Mouse (Mus musculus): ENCODE measurements around the gene Mfsd6. TPM values are rescaled to one million over a fixed set of nuclear protein-coding genes. Genes with fewer than 3 reads are reported as not detected.

Mfsd6 gene
- polyA plus RNA-seq, 1 experiment from 2014 or later, result 0.73 TPM

DNA sequence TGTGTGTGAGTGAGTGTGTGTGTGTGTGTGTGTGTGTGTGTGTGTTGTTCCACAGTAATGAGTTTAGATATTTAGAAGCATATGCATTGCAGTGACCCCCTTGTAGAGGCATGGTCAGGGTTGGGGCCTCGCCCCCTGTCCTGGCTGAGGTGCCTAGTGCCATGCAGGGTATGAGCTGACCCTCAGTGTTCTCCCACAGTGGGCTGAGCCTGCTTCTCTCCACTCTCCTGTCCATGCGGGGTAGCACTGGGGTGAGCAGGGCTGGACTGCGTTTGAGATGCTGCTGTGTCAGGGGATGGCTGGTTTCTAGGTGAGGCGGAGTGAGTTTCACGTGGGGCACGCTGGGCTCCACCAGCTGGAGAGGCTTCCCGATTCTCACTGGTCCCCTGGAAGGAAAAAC is 69.1 kb downstream of the Mfsd6 start:
- no peak for DNase-seq (ENCODE audit: low spot score)
- Histone ChIP-seq H3K36me3 (ENCODE audit: control insufficient read depth, insufficient read depth, low read length) (no peaks in the 10 kb centered on the region), H3K9me3 (ENCODE audit: control insufficient read depth, low read length) (no peaks in the 10 kb centered on the region), H3K4me1 (replicated peaks; ENCODE audit: control insufficient read depth, insufficient read depth, low read length) (peaks cover 5% of the 10 kb centered on the region), H3K9ac (ENCODE audit: low read depth, low read length) (no peak overlapping the region), H3K4me3 (ENCODE audit: low read depth, low read length) (no peak overlapping the region), H3K4me2 (no peak overlapping the region), H3K27me3 (replicated peaks; ENCODE audit: control insufficient read depth, insufficient read depth, low read length) (no peaks in the 10 kb centered on the region), H3K27ac (ENCODE audit: low read depth, low read length) (no peak overlapping the region)
- no peak for ATAC-seq (replicated peaks; ENCODE audit: low FRiP score)
- 82% methylated on average over 7 of the region's 7 CpGs for WGBS

DNA sequence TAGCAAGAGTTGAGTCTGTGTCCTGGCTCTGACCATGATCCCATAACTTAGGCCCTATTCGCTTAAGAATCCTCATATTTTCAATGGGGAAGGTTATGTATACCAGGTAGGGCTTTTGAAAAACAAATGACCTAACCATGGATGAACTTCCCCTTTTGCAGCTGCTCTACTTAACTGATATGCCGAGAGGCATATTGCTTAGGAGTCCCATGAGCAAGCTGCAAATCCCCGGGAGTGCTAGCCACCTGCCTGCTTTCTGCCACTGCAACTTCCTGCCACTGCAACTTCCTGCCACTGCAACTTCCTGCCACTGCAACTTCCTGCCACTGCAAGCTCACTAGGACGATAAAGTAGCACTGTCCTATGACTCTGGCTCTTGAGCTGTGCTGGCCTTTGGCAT is 72.1 kb downstream of the Mfsd6 start:
- ATAC-seq (replicated peaks; ENCODE audit: low FRiP score) (no peak), DNase-seq (ENCODE audit: low spot score) (no peak)
- no peaks in the 10 kb centered on the region; the same call in 1 of the 2 replicates for H3K36me3 ChIP-seq (ENCODE audit: control insufficient read depth, insufficient read depth, low read length)
- 49% methylated on average over 4 of the region's 4 CpGs for WGBS
- no peak overlapping the region for H3K4me2 ChIP-seq
- H3K27ac ChIP-seq (ENCODE audit: low read depth, low read length), result no peak overlapping the region
- peaks cover 2% of the 10 kb centered on the region; the same call in 1 of the 2 replicates for H3K4me1 ChIP-seq (replicated peaks; ENCODE audit: control insufficient read depth, insufficient read depth, low read length)
- H3K9me3 ChIP-seq (ENCODE audit: control insufficient read depth, low read length), result no peaks in the 10 kb centered on the region
- no peak overlapping the region for H3K9ac ChIP-seq (ENCODE audit: low read depth, low read length)
- no peak overlapping the region for H3K4me3 ChIP-seq (ENCODE audit: low read depth, low read length)
- no peaks in the 10 kb centered on the region for H3K27me3 ChIP-seq (replicated peaks; ENCODE audit: control insufficient read depth, insufficient read depth, low read length)

DNA sequence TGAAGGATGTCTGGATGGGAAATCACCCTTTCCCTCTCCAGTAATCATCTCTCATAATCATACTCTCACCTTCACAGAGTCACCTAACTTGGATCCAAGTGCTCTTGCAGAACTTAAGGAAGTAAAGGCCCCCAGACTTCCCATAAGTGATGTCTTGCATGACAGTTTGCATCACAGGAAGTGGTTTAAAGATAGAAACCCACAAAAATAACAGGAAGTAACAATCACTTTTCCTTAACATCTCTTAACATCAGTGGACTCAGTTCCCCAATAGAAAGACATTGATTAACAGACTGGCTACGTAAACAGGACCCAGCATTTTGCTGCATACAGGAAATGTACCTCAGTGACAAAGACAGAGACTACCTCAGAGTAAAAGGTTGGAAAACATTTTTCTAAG is 73.9 kb downstream of the Mfsd6 start:
- 52% methylated on average over 1 of the region's 1 CpGs for WGBS
- H3K27me3 ChIP-seq (replicated peaks; ENCODE audit: control insufficient read depth, insufficient read depth, low read length), result no peaks in the 10 kb centered on the region
- no peaks in the 10 kb centered on the region for H3K4me1 ChIP-seq (replicated peaks; ENCODE audit: control insufficient read depth, insufficient read depth, low read length)
- H3K36me3 ChIP-seq (ENCODE audit: control insufficient read depth, insufficient read depth, low read length), result no peaks in the 10 kb centered on the region; the same call in 1 of the 2 replicates
- H3K4me2 ChIP-seq, result no peak overlapping the region
- no peak overlapping the region for H3K4me3 ChIP-seq (ENCODE audit: low read depth, low read length)
- no peak for ATAC-seq (replicated peaks; ENCODE audit: low FRiP score)
- no peak overlapping the region for H3K27ac ChIP-seq (ENCODE audit: low read depth, low read length)
- H3K9ac ChIP-seq (ENCODE audit: low read depth, low read length), result no peak overlapping the region
- no peak for DNase-seq (ENCODE audit: low spot score)
- H3K9me3 ChIP-seq (ENCODE audit: control insufficient read depth, low read length), result no peaks in the 10 kb centered on the region

DNA sequence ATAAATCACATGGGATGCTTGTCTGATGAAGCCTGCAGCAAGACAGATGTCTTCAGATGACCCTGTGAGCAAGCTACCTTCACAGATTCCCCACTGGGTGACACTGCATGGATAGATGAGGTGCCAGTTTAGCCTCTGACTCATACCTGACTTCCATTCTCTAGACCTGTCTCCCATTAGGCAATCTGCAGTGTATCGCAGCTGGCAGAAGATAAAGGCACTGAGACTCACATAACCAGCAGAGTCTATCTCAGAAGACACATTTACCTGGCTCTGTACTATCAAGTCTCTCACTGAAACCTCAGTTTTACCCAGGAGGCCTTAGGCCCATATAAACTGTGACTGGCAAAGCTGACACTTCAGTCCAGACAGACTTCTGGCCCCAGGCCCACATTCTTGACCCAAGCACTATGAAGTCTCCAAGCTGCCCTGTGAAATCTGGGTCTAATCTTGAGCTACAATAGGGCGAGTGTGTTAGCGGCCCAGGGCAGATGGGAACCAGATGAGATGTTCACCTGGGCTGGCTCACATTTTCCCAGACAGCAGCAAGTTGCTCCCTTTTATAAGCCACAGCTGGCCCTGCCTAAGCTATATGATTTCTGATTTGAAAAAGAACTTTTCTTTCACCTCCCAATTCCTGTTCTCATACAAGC is 74.5 kb downstream of the Mfsd6 start:
- no peak for DNase-seq (ENCODE audit: low spot score)
- Histone ChIP-seq H3K4me3 (ENCODE audit: low read depth, low read length) (no peak overlapping the region), H3K4me2 (no peak overlapping the region), H3K27me3 (replicated peaks; ENCODE audit: control insufficient read depth, insufficient read depth, low read length) (no peaks in the 10 kb centered on the region), H3K9ac (ENCODE audit: low read depth, low read length) (no peak overlapping the region), H3K36me3 (ENCODE audit: control insufficient read depth, insufficient read depth, low read length) (no peaks in the 10 kb centered on the region; the same call in 1 of the 2 replicates), H3K9me3 (ENCODE audit: control insufficient read depth, low read length) (no peaks in the 10 kb centered on the region), H3K4me1 (replicated peaks; ENCODE audit: control insufficient read depth, insufficient read depth, low read length) (no peaks in the 10 kb centered on the region), H3K27ac (ENCODE audit: low read depth, low read length) (no peak overlapping the region)
- no peak; the same call in 1 of the 2 replicates for ATAC-seq (replicated peaks; ENCODE audit: low FRiP score)
- 63% methylated on average over 3 of the region's 3 CpGs for WGBS

DNA sequence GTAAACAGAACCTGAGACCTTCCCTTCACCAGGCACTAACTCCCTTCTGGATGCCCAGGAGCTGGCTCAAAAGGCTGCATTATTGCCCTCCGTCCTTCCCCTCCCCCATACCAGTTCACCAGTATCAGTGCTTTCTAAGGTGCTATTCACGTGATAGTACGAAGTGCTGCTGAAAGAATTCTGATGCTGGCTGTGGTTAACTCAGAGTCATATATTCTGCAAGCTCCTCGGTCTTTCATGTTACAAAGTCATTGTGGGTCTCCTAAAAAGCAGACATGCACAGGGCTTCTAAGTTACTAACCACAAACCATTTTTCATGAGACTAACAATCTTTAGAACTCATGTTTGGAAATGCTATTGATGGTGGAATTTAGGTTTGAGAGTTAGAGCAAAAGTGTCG is 77.2 kb downstream of the Mfsd6 start:
- Histone ChIP-seq H3K4me1 (replicated peaks; ENCODE audit: control insufficient read depth, insufficient read depth, low read length) (no peaks in the 10 kb centered on the region), H3K36me3 (ENCODE audit: control insufficient read depth, insufficient read depth, low read length) (no peaks in the 10 kb centered on the region; the same call in 1 of the 2 replicates), H3K27me3 (replicated peaks; ENCODE audit: control insufficient read depth, insufficient read depth, low read length) (no peaks in the 10 kb centered on the region), H3K9ac (ENCODE audit: low read depth, low read length) (no peak overlapping the region), H3K27ac (ENCODE audit: low read depth, low read length) (no peak overlapping the region), H3K9me3 (ENCODE audit: control insufficient read depth, low read length) (no peaks in the 10 kb centered on the region), H3K4me3 (ENCODE audit: low read depth, low read length) (no peak overlapping the region), H3K4me2 (no peak overlapping the region)
- WGBS, result 77% methylated on average over 5 of the region's 5 CpGs
- ATAC-seq (replicated peaks; ENCODE audit: low FRiP score), result no peak
- no peak for DNase-seq (ENCODE audit: low spot score)

DNA sequence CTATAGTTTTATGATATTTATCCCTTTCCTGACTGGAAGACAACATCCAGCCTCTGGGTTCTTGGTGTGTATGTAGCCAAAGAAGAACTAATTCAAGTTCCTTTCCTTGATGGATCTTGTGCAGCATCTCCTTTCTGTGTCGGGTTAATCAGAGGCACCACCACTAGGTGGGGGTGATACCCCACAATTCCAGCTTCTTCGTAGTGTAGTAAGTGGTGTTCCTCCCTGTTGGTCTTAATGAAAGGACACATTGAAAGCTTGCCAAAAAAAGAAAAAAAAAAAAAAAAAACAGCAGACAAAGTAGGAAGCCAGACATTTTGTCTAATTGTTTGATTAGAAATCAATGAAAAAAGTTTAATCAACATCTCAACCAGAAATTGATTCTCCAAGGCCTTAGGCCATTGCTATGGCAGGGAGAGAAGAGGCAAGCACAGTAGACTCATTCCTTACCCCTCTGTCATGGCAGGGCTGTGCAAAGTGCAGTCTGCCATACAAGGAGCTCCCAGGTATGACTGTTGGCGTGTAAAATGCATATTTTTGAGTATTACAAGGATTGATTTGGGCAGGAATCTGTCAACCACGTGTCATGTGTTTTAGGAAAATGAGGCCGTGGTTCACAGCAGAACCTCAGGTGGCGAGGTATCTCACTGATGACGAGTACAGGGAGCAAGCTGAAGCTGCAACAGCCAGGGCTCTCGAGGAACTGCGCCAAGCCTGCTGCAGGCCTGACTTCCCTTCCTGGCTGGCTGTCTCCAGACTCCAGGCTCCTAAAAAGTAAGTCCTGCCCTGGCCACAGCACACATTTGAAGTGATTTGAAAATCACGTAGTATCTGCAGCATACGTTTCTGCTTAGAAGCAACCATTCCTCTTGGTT is 78.9 kb downstream of the Mfsd6 start:
- Histone ChIP-seq H3K27ac (ENCODE audit: low read depth, low read length) (no peak overlapping the region), H3K4me2 (no peak overlapping the region), H3K4me1 (replicated peaks; ENCODE audit: control insufficient read depth, insufficient read depth, low read length) (no peaks in the 10 kb centered on the region), H3K36me3 (ENCODE audit: control insufficient read depth, insufficient read depth, low read length) (no peaks in the 10 kb centered on the region; the same call in 1 of the 2 replicates), H3K4me3 (ENCODE audit: low read depth, low read length) (no peak overlapping the region), H3K27me3 (replicated peaks; ENCODE audit: control insufficient read depth, insufficient read depth, low read length) (no peaks in the 10 kb centered on the region), H3K9ac (ENCODE audit: low read depth, low read length) (no peak overlapping the region), H3K9me3 (ENCODE audit: control insufficient read depth, low read length) (no peaks in the 10 kb centered on the region)
- peak; percentile 43 for DNase-seq (ENCODE audit: low spot score)
- WGBS, result 80% methylated on average over 11 of the region's 11 CpGs
- ATAC-seq (replicated peaks; ENCODE audit: low FRiP score), result no peak

DNA sequence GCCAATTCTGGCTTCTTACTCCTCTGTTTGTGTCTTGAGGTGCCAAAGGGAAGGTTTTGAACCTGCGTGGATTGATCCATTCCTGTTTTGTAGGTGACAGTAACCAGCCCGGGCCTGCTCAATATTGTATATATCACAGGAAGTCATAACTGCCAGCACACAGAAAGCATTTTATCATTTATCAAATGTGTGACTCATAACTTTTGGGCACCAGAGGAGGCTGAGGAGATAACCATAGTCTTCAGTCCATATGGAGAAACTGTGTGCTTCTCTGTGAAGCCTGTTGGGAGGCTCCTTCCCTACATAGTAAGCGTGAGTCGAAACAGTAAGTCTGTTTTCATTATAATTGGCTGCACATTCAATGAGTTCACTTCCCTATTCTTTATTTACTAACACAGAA is 86.5 kb downstream of the Mfsd6 start:
- no peak overlapping the region for H3K27ac ChIP-seq (ENCODE audit: low read depth, low read length)
- 87% methylated on average over 4 of the region's 4 CpGs for WGBS
- ATAC-seq (replicated peaks; ENCODE audit: low FRiP score) (no peak), DNase-seq (ENCODE audit: low spot score) (no peak)
- H3K4me2 ChIP-seq, result no peak overlapping the region
- H3K4me1 ChIP-seq (replicated peaks; ENCODE audit: control insufficient read depth, insufficient read depth, low read length), result no peaks in the 10 kb centered on the region
- H3K27me3 ChIP-seq (replicated peaks; ENCODE audit: control insufficient read depth, insufficient read depth, low read length), result no peaks in the 10 kb centered on the region
- H3K36me3 ChIP-seq (ENCODE audit: control insufficient read depth, insufficient read depth, low read length), result peaks cover 6% of the 10 kb centered on the region; the same call in 1 of the 2 replicates
- no peak overlapping the region for H3K9ac ChIP-seq (ENCODE audit: low read depth, low read length)
- no peak overlapping the region for H3K4me3 ChIP-seq (ENCODE audit: low read depth, low read length)
- H3K9me3 ChIP-seq (ENCODE audit: control insufficient read depth, low read length), result no peaks in the 10 kb centered on the region

DNA sequence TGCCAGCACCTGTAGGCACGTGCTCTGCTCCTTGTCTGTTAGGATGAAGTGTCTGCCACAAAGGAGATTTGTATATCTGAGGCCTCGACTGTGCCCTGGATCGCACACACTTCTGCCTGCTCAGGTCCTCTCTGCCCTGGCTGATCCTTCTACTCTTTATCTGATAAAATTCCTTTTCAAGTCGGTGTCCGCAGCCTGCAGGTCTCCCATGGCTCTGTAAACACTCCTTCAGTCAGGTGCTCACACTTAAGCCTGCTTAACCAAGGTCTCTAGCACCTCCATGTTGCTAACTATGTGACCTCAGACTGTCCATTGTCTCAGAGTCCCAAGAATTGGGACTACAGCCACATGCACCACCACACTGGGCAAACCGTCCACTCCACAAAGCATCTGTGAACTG is 87.0 kb downstream of the Mfsd6 start:
- no peak for ATAC-seq (replicated peaks; ENCODE audit: low FRiP score)
- peaks cover 6% of the 10 kb centered on the region; the same call in 1 of the 2 replicates for H3K36me3 ChIP-seq (ENCODE audit: control insufficient read depth, insufficient read depth, low read length)

More for the DNA sequence above, 87.0 kb downstream of the Mfsd6 start:
- no peak overlapping the region for H3K4me2 ChIP-seq
- no peak overlapping the region for H3K4me3 ChIP-seq (ENCODE audit: low read depth, low read length)
- no peak for DNase-seq (ENCODE audit: low spot score)
- no peak overlapping the region for H3K9ac ChIP-seq (ENCODE audit: low read depth, low read length)
- no peaks in the 10 kb centered on the region for H3K9me3 ChIP-seq (ENCODE audit: control insufficient read depth, low read length)
- H3K27ac ChIP-seq (ENCODE audit: low read depth, low read length), result no peak overlapping the region
- H3K27me3 ChIP-seq (replicated peaks; ENCODE audit: control insufficient read depth, insufficient read depth, low read length), result no peaks in the 10 kb centered on the region
- no peaks in the 10 kb centered on the region for H3K4me1 ChIP-seq (replicated peaks; ENCODE audit: control insufficient read depth, insufficient read depth, low read length)
- 68% methylated on average over 6 of the region's 6 CpGs for WGBS

All from liver, embryonic 11.5 days (tissue).